Mouse (Mus musculus): ENCODE data around the gene 1700017B05Rik.

DNA sequence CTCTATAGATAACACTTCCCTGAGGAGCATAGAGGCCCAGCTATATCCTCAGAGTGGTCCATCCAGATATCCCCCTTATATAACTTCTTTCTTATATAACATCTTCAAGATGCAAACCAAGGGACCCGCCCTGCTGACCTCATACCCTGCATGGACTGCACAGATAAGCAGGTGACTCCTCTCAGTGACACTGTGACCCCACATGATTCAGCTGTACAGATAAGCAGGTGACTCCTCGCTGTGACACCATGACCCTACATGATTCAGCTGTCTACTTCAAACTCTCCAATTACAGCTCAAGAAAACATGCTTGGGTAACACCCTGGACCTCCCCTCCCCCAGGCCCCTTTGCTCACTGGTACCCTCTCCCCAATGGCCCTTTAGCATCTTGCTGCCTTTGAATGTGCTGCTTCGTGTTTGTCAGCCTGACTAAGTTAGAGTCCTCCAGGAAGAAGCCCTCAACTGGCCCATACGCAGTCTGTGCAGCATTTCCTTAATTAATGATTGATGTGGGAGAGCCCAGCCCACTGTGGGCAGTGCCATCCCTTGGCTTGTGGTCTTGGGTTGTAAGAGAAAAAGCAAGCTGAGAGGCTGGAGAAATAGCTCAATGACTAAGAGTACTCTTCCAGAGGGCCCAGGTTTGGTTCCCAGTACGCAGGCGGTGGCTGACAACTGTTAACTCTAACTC is 37.5 kb upstream of the 1700017B05Rik start:
- TF ChIP-seq CTCF (IDR thresholded peaks at IDR 0.05; ENCODE audit: low read depth) (no peak), EP300 (IDR thresholded peaks at IDR 0.05; ENCODE audit: low read depth) (peak; percentile 100)
